Mouse (Mus musculus): ENCODE results near the gene Fgfr3. TPM values are rescaled to one million over a fixed set of nuclear protein-coding genes. Genes with fewer than 3 reads are reported as not detected.
A peak's percentile ranks its signal among the peaks of the same experiment; 100 is the strongest.

Fgfr3 gene
- polyA plus RNA-seq (2014; fragmentation: Nextera tagmentation; extraction: Ambion mirVana), result 23.5 and 27.2 TPM in 2 replicates

DNA sequence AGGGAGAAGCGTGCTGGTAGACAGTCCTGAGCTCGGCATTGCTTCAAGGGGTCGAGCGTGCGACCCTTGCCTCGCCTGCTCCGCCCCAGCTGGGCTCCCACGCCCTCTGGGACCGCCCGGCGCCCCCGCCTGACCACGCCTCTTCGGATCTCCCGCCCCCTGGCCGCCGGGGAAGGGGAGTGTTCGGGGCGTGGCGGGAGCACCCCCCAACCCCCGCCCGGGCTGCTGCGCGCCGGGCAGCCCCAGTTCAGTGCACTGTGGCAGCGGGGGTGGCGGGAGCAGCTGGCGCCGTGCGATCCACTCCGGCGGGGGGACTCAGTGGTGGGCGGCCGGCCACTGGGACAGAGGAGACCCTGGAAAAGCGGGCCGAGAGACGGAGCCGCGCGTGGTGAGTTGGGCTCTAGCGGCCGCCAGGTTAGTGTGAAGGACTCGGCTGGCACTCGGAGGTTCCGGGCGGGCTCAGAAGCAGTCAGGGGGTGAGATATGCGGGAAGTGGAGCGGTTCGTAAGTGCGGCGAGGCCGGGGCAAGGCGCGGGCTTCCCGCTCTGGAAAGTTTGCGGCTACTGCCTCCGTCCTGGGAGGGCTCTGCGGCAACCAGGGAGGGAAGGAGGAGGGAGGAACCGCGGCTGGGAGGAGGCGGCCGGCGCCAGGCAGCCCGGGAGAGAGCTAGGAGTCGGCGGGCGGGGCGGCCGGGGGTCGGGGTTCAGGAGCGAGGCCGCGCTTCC, at the start of gene Fgfr3:
Gene Fgfr3, plus strand, starts transcription at position 134 of the 725 bp plus-strand sequence.
- peak within 1 kb of the TSS; percentile 79 for H3K4me3 ChIP-seq (ENCODE audit: low read depth, low read length)
- H3K9me3 ChIP-seq (ENCODE audit: control insufficient read depth, low read depth, low read length), result no peaks in the 10 kb centered on the region
- H3K4me2 ChIP-seq (replicated peaks; ENCODE audit: low read depth, low read length), result peak within 1 kb of the TSS; percentile 99
- peak; percentile 85 for ATAC-seq (ENCODE audit: insufficient number of reproducible peaks, insufficient read depth, low FRiP score, low read depth)
- peaks cover 25% of the 10 kb centered on the region; the same call in 1 of the 2 replicates for H3K4me1 ChIP-seq (ENCODE audit: control insufficient read depth, insufficient read depth, low read length)
- peaks cover 7% of the 10 kb centered on the region; the same call in 1 of the 2 replicates for H3K27me3 ChIP-seq (ENCODE audit: control insufficient read depth, insufficient read depth, low read length)
- no peaks in the 10 kb centered on the region for H3K36me3 ChIP-seq (ENCODE audit: control insufficient read depth, insufficient read depth, low read length)
- peak within 1 kb of the TSS; percentile 79 for H3K27ac ChIP-seq (ENCODE audit: low read length)
- peak within 1 kb of the TSS; percentile 69 for H3K9ac ChIP-seq (replicated peaks; ENCODE audit: low read depth, low read length)
- WGBS, result under 1% methylated on average over 67 of the region's 73 CpGs

GRCm38 (mm10) chr5:33674439-33674838, 47.0 kb upstream of the Fgfr3 start:
- Histone ChIP-seq H3K27me3 (ENCODE audit: control insufficient read depth, insufficient read depth, low read length) (no peaks in the 10 kb centered on the region), H3K4me3 (ENCODE audit: low read depth, low read length) (no peak overlapping the region), H3K4me1 (ENCODE audit: control insufficient read depth, insufficient read depth, low read length) (no peaks in the 10 kb centered on the region), H3K27ac (ENCODE audit: low read length) (no peak overlapping the region), H3K9me3 (ENCODE audit: control insufficient read depth, low read depth, low read length) (no peaks in the 10 kb centered on the region), H3K9ac (replicated peaks; ENCODE audit: low read depth, low read length) (no peak overlapping the region), H3K36me3 (ENCODE audit: control insufficient read depth, insufficient read depth, low read length) (peaks cover 20% of the 10 kb centered on the region), H3K4me2 (replicated peaks; ENCODE audit: low read depth, low read length) (no peak overlapping the region)
- 82% methylated on average over 3 of the region's 3 CpGs for whole genome bisulfite sequencing
- ATAC-seq (ENCODE audit: insufficient number of reproducible peaks, insufficient read depth, low FRiP score, low read depth), result peak; percentile 74

- WGBS, result 5% methylated on average over 1 of the region's 1 CpGs
- Histone ChIP-seq H3K27ac (ENCODE audit: low read length) (no peak overlapping the region), H3K36me3 (ENCODE audit: control insufficient read depth, insufficient read depth, low read length) (peaks cover 7% of the 10 kb centered on the region), H3K27me3 (ENCODE audit: control insufficient read depth, insufficient read depth, low read length) (no peaks in the 10 kb centered on the region), H3K4me3 (ENCODE audit: low read depth, low read length) (no peak overlapping the region), H3K4me1 (ENCODE audit: control insufficient read depth, insufficient read depth, low read length) (no peaks in the 10 kb centered on the region), H3K9me3 (ENCODE audit: control insufficient read depth, low read depth, low read length) (no peaks in the 10 kb centered on the region), H3K9ac (replicated peaks; ENCODE audit: low read depth, low read length) (no peak overlapping the region), H3K4me2 (replicated peaks; ENCODE audit: low read depth, low read length) (no peak overlapping the region)
- ATAC-seq (ENCODE audit: insufficient number of reproducible peaks, insufficient read depth, low FRiP score, low read depth), result peak; percentile 24; the same call in 1 of the 2 replicates
Observed at GRCm38 (mm10) chr5:33675964-33676363, 45.5 kb upstream of the Fgfr3 start.

DNA sequence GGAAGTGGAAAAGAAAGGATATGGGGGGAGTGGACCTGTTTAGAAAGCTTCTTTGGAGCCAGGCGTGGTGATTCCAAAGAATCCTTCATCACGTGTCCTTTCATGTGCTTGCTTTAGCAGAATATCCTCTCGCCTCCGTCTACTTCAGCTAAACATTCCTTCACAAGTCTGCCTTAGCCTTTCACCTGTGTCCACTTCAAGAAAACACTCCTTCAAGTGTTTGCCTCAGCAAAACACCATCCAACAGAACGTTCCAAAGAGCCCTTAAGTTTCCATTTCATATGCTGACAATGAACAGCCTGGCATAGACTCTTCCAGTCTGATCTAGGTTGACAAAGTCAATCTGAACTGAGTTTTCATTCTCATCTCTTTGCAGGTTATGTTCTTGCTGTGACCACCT, 43.2 kb upstream of the Fgfr3 start:
- H3K4me1 ChIP-seq (ENCODE audit: control insufficient read depth, insufficient read depth, low read length), result no peaks in the 10 kb centered on the region
- no peaks in the 10 kb centered on the region for H3K36me3 ChIP-seq (ENCODE audit: control insufficient read depth, insufficient read depth, low read length)
- no peaks in the 10 kb centered on the region for H3K27me3 ChIP-seq (ENCODE audit: control insufficient read depth, insufficient read depth, low read length)
- H3K9ac ChIP-seq (replicated peaks; ENCODE audit: low read depth, low read length), result no peak overlapping the region
- WGBS, result 70% methylated on average over 5 of the region's 5 CpGs
- H3K9me3 ChIP-seq (ENCODE audit: control insufficient read depth, low read depth, low read length), result no peaks in the 10 kb centered on the region
- H3K27ac ChIP-seq (ENCODE audit: low read length), result no peak overlapping the region
- H3K4me3 ChIP-seq (ENCODE audit: low read depth, low read length), result no peak overlapping the region
- ATAC-seq (ENCODE audit: insufficient number of reproducible peaks, insufficient read depth, low FRiP score, low read depth), result no peak
- H3K4me2 ChIP-seq (replicated peaks; ENCODE audit: low read depth, low read length), result no peak overlapping the region

DNA sequence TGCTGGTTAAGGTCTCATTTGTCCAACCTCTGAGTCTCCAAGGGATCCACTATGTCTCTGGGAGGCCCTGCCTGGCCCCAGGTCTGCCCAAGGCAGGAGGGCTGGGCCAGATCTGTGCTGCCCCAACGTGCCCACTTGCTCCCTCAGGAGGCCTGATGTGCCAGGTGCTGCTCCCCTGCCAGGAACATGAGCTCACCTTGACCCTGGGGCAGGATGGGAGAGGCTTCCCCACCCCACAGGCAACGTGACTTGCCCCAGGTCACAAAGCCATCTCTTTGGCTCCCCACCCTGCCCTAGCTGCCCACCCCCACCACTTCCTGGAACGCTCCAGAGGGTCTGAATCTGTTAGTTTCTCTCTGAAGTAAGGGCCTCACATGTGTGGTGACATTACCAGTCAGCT, 40.4 kb upstream of the Fgfr3 start:
- WGBS, result 60% methylated on average over 3 of the region's 3 CpGs
- Histone ChIP-seq H3K9me3 (ENCODE audit: control insufficient read depth, low read depth, low read length) (no peaks in the 10 kb centered on the region), H3K27ac (ENCODE audit: low read length) (no peak overlapping the region), H3K36me3 (ENCODE audit: control insufficient read depth, insufficient read depth, low read length) (no peaks in the 10 kb centered on the region), H3K4me1 (ENCODE audit: control insufficient read depth, insufficient read depth, low read length) (no peaks in the 10 kb centered on the region), H3K27me3 (ENCODE audit: control insufficient read depth, insufficient read depth, low read length) (no peaks in the 10 kb centered on the region), H3K9ac (replicated peaks; ENCODE audit: low read depth, low read length) (no peak overlapping the region), H3K4me3 (ENCODE audit: low read depth, low read length) (no peak overlapping the region), H3K4me2 (replicated peaks; ENCODE audit: low read depth, low read length) (no peak overlapping the region)
- ATAC-seq (ENCODE audit: insufficient number of reproducible peaks, insufficient read depth, low FRiP score, low read depth), result no peak

DNA sequence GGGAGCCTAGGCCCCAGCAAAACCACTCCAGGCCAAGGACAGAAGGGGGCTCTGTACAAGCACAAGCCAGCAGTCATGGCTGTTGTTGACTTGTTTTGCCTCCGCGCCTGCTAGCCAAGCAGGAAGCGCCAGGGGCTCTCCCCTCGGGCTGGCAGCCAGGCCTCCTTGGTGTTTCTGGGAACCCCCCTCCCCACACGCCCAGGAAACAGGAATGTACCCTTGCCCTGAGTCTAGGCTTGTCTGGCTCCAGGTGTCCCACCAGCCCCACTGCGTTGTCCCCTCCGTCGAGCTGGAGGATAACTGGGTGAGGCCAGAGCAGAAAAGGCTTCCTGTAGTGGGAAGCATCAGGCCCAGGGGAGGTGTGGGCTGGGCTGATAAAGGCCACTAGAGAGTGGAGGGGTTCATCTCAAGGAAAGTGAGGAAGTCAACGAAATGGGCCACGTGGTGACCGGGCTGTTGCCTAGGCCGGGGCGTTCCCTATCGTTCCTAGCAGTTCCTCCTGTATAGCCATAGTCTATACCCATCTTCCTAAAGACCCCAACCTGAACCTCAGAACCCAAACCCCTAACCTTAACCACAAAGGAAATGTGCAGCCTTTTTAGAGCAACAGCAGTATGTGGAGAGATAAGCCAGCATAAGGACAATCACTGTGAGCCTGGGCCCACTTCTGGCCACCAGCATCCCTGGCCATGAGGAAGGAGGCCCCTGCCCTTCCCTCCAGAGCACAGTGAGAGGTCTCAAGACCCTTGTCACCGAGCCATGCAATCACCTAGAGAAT, 39.7 kb upstream of the Fgfr3 start:
- H3K27ac ChIP-seq (ENCODE audit: low read length), result no peak overlapping the region

DNA sequence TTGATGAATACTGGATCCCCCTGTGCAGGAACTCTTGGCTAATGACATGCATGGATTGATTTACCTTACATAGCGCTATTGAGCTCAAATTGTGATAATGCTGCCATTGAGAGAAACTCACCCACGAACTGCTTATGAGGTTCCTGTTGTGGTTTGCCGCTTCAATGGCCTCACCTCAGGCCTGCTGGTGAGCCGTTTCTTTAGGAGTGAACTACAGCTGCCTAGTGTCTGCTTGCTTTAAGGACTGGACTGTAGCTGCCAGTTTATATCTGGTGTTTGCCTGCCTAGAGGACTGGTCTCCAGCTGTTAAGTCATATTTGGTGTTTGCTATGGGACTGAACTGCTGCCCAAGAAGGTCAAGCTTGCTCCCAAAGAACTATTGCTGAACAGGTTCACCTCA, 38.5 kb upstream of the Fgfr3 start:
- Histone ChIP-seq H3K36me3 (ENCODE audit: control insufficient read depth, insufficient read depth, low read length) (no peaks in the 10 kb centered on the region), H3K27ac (ENCODE audit: low read length) (no peak overlapping the region), H3K27me3 (ENCODE audit: control insufficient read depth, insufficient read depth, low read length) (no peaks in the 10 kb centered on the region), H3K4me2 (replicated peaks; ENCODE audit: low read depth, low read length) (no peak overlapping the region), H3K9me3 (ENCODE audit: control insufficient read depth, low read depth, low read length) (no peaks in the 10 kb centered on the region), H3K4me1 (ENCODE audit: control insufficient read depth, insufficient read depth, low read length) (no peaks in the 10 kb centered on the region), H3K4me3 (ENCODE audit: low read depth, low read length) (no peak overlapping the region), H3K9ac (replicated peaks; ENCODE audit: low read depth, low read length) (no peak overlapping the region)
- 79% methylated on average over 4 of the region's 4 CpGs for WGBS
- no peak for ATAC-seq (ENCODE audit: insufficient number of reproducible peaks, insufficient read depth, low FRiP score, low read depth)

More for the DNA sequence above, 39.7 kb upstream of the Fgfr3 start:
- H3K9me3 ChIP-seq (ENCODE audit: control insufficient read depth, low read depth, low read length), result no peaks in the 10 kb centered on the region
- ATAC-seq (ENCODE audit: insufficient number of reproducible peaks, insufficient read depth, low FRiP score, low read depth), result no peak
- no peak overlapping the region for H3K4me2 ChIP-seq (replicated peaks; ENCODE audit: low read depth, low read length)
- no peaks in the 10 kb centered on the region for H3K27me3 ChIP-seq (ENCODE audit: control insufficient read depth, insufficient read depth, low read length)
- no peaks in the 10 kb centered on the region for H3K36me3 ChIP-seq (ENCODE audit: control insufficient read depth, insufficient read depth, low read length)
- no peak overlapping the region for H3K4me3 ChIP-seq (ENCODE audit: low read depth, low read length)
- H3K4me1 ChIP-seq (ENCODE audit: control insufficient read depth, insufficient read depth, low read length), result no peaks in the 10 kb centered on the region
- H3K9ac ChIP-seq (replicated peaks; ENCODE audit: low read depth, low read length), result no peak overlapping the region
- 83% methylated on average over 15 of the region's 15 CpGs for WGBS

DNA sequence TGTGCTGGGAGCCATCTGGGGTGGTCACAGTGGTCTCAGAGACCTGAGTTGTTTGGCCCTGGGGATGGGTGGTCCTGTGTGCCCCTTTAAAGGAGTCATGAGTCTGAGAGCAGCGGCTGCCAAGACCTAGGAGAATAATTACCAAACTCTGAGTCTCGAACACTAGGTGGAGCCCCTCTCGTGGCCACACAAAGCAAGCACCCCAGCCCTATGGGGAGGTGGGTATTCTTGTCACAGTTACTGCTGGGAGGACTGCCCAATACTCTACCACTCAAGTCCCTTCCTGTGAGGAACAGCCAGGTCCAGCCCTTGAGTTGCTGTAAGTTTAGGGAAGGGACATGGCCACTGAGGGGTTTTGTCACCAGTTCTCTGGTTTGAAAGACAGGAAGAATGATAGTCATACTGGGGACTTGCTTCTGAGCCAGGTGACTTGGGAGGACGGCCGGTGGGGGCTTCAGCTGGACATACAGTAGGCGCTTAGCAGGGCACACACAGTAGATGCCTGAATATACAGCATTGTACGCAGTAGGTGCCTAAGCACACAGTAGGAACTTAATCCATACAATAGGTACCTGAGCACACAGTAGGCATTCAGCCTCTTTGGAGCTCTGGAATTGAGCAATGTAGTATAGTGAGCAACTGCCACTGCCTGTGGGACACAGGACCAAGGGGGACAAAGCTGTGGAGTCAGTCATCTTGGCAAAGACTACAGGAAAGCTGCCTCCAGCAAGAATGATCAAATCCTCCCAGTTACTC, 37.4 kb upstream of the Fgfr3 start:
- WGBS, result 47% methylated on average over 7 of the region's 7 CpGs
- 0 out of 2 replicates have a peak, but pooled peaks cover under 1% of the 10 kb centered on the region for H3K4me1 ChIP-seq (ENCODE audit: control insufficient read depth, insufficient read depth, low read length)
- ATAC-seq (ENCODE audit: insufficient number of reproducible peaks, insufficient read depth, low FRiP score, low read depth), result peak; percentile 50; the same call in 1 of the 2 replicates
- H3K4me2 ChIP-seq (replicated peaks; ENCODE audit: low read depth, low read length), result no peak overlapping the region
- H3K9me3 ChIP-seq (ENCODE audit: control insufficient read depth, low read depth, low read length), result no peaks in the 10 kb centered on the region
- H3K27ac ChIP-seq (ENCODE audit: low read length), result no peak overlapping the region
- H3K36me3 ChIP-seq (ENCODE audit: control insufficient read depth, insufficient read depth, low read length), result no peaks in the 10 kb centered on the region
- H3K27me3 ChIP-seq (ENCODE audit: control insufficient read depth, insufficient read depth, low read length), result no peaks in the 10 kb centered on the region
- no peak overlapping the region for H3K9ac ChIP-seq (replicated peaks; ENCODE audit: low read depth, low read length)
- H3K4me3 ChIP-seq (ENCODE audit: low read depth, low read length), result no peak overlapping the region

Measured in stomach, embryonic 14.5 days (tissue).